In the genomic region with DNA sequence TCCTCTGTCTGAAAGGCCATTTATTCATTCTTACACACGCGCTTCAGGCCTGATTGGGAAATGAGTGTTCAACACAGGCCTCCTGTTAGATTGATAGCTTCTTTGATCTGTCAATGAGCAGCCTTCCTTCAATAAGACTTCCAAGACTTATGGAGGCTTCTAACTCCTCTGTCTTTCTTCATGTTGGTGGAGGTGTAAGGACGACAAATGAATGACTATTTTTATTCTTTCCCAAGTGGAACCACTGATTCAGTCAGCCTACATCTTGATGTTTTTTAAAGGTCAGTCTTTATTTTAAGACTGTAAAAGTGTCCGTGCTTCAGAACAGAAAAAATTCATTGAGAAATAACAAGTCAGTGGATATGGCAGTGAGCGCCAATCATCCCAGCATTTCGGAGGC, we compare ENCODE assay signal across 23 mouse cellular contexts. TPM values are rescaled to one million over a fixed set of nuclear protein-coding genes. Genes with fewer than 3 reads are reported as not detected.
DNase-seq lines count a peak whose midpoint lies in the region; ATAC-seq lines count a peak whose summit lies in the region.
"Had no signal": no experiment of that assay in that cellular context is flagged by ENCODE, and none has a peak within 500 bp of the region (broad histone marks: within the 10 kb centered on the region; RNA-seq: fewer than 3 reads in every experiment).

No protein-coding gene starts in this region.

- no peak for DNase-seq in frontal cortex, postnatal 25 days (ENCODE audit: low spot score in 2 of 2)
- peak; percentile 54 for DNase-seq in midbrain, embryonic 11.5 days (ENCODE audit: low spot score, missing footprints)
- DNase-seq in brain, adult 2 months (ENCODE audit: low read depth, low spot score), result peak; percentile 39
- DNase-seq in telencephalon, adult 2 months (ENCODE audit: low read depth, low spot score), result peak; percentile 47
- DNase-seq in cerebellum, adult 9-11 months, result no peak
- DNase-seq: adrenal gland, adult 2 months; adrenal gland, adult 8-10 months; adrenal gland, postnatal 10 days; adrenal gland, postnatal 14 days; adrenal gland, postnatal 25 days; adrenal gland, postnatal 36 days; B cell, adult 2 months; cerebellum, adult 11 months; cerebellum, adult 11-12 months; cerebellum, adult 18-20 months had no signal

- H3K4me2 ChIP-seq in midbrain, embryonic 11.5 days, result no peak overlapping the region
- no peak overlapping the region for H3K4me2 ChIP-seq in midbrain, embryonic 16.5 days (ENCODE audit: low read length)

- no peaks in the 10 kb centered on the region for H3K27me3 ChIP-seq in midbrain, embryonic 11.5 days (ENCODE audit: control insufficient read depth, insufficient read depth, low read length)
- no peaks in the 10 kb centered on the region for H3K27me3 ChIP-seq in midbrain, embryonic 16.5 days (ENCODE audit: control insufficient read depth, insufficient read depth, low read depth, low read length)
- H3K27me3 ChIP-seq: CH12.LX, Patski had no signal

- H3K27ac ChIP-seq in midbrain, embryonic 11.5 days (ENCODE audit: low read depth, low read length), result no peak overlapping the region
- H3K27ac ChIP-seq in midbrain, embryonic 16.5 days (ENCODE audit: low read length), result no peak overlapping the region

- no peak overlapping the region for H3K4me3 ChIP-seq in midbrain, embryonic 11.5 days (ENCODE audit: low read depth, low read length)
- no peak overlapping the region for H3K4me3 ChIP-seq in midbrain, embryonic 16.5 days (ENCODE audit: low read depth, low read length)

- H3K36me3 ChIP-seq in midbrain, embryonic 11.5 days (ENCODE audit: control insufficient read depth, insufficient read depth, low read length), result no peaks in the 10 kb centered on the region
- no peaks in the 10 kb centered on the region for H3K36me3 ChIP-seq in midbrain, embryonic 16.5 days (ENCODE audit: control insufficient read depth, insufficient read depth, low read length)
- H3K36me3 ChIP-seq: G1E had no signal

- no peak overlapping the region for H3K9ac ChIP-seq in midbrain, embryonic 11.5 days (ENCODE audit: low read length)
- no peak overlapping the region for H3K9ac ChIP-seq in midbrain, embryonic 16.5 days (ENCODE audit: low read depth, low read length)

- WGBS in midbrain, embryonic 11.5 days, result 94% methylated on average over 6 of the region's 6 CpGs
- WGBS in midbrain, embryonic 16.5 days, result 90% methylated on average over 6 of the region's 6 CpGs

- ATAC-seq in frontal cortex, adult (ENCODE audit: low TSS enrichment), result peak; percentile 81
- ATAC-seq in midbrain, embryonic 11.5 days (ENCODE audit: low FRiP score), result no peak
- ATAC-seq in midbrain, embryonic 16.5 days, result no peak
- no peak for ATAC-seq in megakaryocyte progenitor cell, adult 5-6 weeks (replicated peaks; ENCODE audit: poor library complexity)
- ATAC-seq: activated CD4-positive, CD25-positive, alpha-beta regulatory T cell, adult 4 months; CD4-positive, CD25-positive, alpha-beta regulatory T cell, adult 4 months; Patski had no signal

- no peaks in the 10 kb centered on the region for H3K4me1 ChIP-seq in midbrain, embryonic 11.5 days (ENCODE audit: control insufficient read depth, insufficient read depth, low read length)
- 0 out of 2 replicates have a peak, but pooled peaks cover 2% of the 10 kb centered on the region for H3K4me1 ChIP-seq in midbrain, embryonic 16.5 days (ENCODE audit: control insufficient read depth, insufficient read depth, low read length)

- H3K9me3 ChIP-seq in midbrain, embryonic 11.5 days (ENCODE audit: control insufficient read depth, low read length), result no peaks in the 10 kb centered on the region
- H3K9me3 ChIP-seq in midbrain, embryonic 16.5 days (replicated peaks; ENCODE audit: control insufficient read depth, low read length, poor library complexity, severe bottlenecking), result no peaks in the 10 kb centered on the region

RNA-seq across cellular contexts. Expression of gene Aplp2, which starts 33.4 kb away (rescaled TPM):
- polyA plus RNA-seq in midbrain, embryonic 11.5 days (2014; fragmentation: Nextera tagmentation; extraction: Ambion mirVana), result 233 and 256 TPM in 2 replicates
- 361 and 403 TPM in 2 replicates for polyA plus RNA-seq in midbrain, embryonic 16.5 days (2015; fragmentation: Nextera tagmentation; extraction: Ambion mirVana)
- total RNA-seq in megakaryocyte progenitor cell, adult 5-6 weeks (2015), result 31.2 and 54.0 TPM in 2 replicates
- total RNA-seq in megakaryocyte progenitor cell, adult 5-6 weeks (2017), result 36.9 and 71.1 TPM in 2 replicates

RNA-seq across cellular contexts. Expression of gene Prdm10, which starts 35.3 kb away (rescaled TPM):
- polyA plus RNA-seq in midbrain, embryonic 11.5 days (2014; fragmentation: Nextera tagmentation; extraction: Ambion mirVana), result 6.8 and 7.9 TPM in 2 replicates
- 9.4 and 9.6 TPM in 2 replicates for polyA plus RNA-seq in midbrain, embryonic 16.5 days (2015; fragmentation: Nextera tagmentation; extraction: Ambion mirVana)
- total RNA-seq in megakaryocyte progenitor cell, adult 5-6 weeks (2015), result 8.9 and 11.7 TPM in 2 replicates
- total RNA-seq in megakaryocyte progenitor cell, adult 5-6 weeks (2017), result 9.2 and 10.6 TPM in 2 replicates

Comparison
In these comparisons a context has a peak if more than half of its experiments do, and no peak if none do; other contexts are left out.
1. DNase-seq: peak in midbrain, embryonic 11.5 days (single experiment), brain, adult 2 months (single experiment) and telencephalon, adult 2 months (single experiment); none in frontal cortex, postnatal 25 days (0 of 2) and cerebellum, adult 9-11 months (single experiment).